Mouse (Mus musculus) lung, embryonic 14.5 days (tissue): ENCODE measurements around the gene Zkscan1. TPM values are rescaled to one million over a fixed set of nuclear protein-coding genes. Genes with fewer than 3 reads are reported as not detected.

Experiments used
- ATAC-seq: fragments of 200-750 bp; cut with Nextera tagmentation; 2 replicates; pipeline ENCODE4 v1.8.0; 2017; ENCODE audit warnings: mild to moderate bottlenecking, moderate TSS enrichment, moderate library complexity; ENCODE audit not compliant: insufficient read depth
- DNase-seq: peaks from one replicate; pipeline ENCODE4 v3.0.0-alpha.2; 2015
- H3K27ac ChIP-seq: fragments of 300-500 bp; sonication (generic); 2 replicates; pipeline ENCODE4 v1.5.1; 2014; ENCODE audit warnings: low read depth, mild to moderate bottlenecking, moderate library complexity
- H3K27me3 ChIP-seq: fragments of 300-500 bp; sonication (generic); 2 replicates; pipeline ENCODE4 v1.6.1; 2014; ENCODE audit warnings: low read length, control low read depth; ENCODE audit not compliant: insufficient read depth
- H3K36me3 ChIP-seq: fragments of 300-500 bp; sonication (generic); 2 replicates; pipeline ENCODE4 v1.6.1; 2014; ENCODE audit warnings: control low read depth; ENCODE audit not compliant: insufficient read depth
- H3K4me1 ChIP-seq: fragments of 300-500 bp; sonication (generic); 2 replicates; pipeline ENCODE4 v1.6.1; 2014; ENCODE audit warnings: antibody characterized with exemption, control low read depth; ENCODE audit not compliant: insufficient read depth
- H3K4me2 ChIP-seq: fragments of 300-500 bp; sonication (generic); 2 replicates; pipeline ENCODE4 v1.6.1; 2014; ENCODE audit warnings: mild to moderate bottlenecking
- H3K4me3 ChIP-seq: fragments of 300-500 bp; sonication (generic); 2 replicates; pipeline ENCODE4 v1.5.1; 2014; ENCODE audit warnings: low read depth, low read length
- H3K9ac ChIP-seq: fragments of 300-500 bp; sonication (generic); 2 replicates; pipeline ENCODE4 v1.6.1; 2014
- H3K9me3 ChIP-seq: fragments of 300-500 bp; sonication (generic); 2 replicates; pipeline ENCODE4 v1.6.1; 2016; ENCODE audit warnings: low read depth, low read length, control low read depth
- CTCF ChIP-seq: IDR thresholded peaks from 2 replicates; pipeline ENCODE4 v1.5.1; 2016; ENCODE audit warnings: antibody characterized with exemption, low read depth
- WGBS: fragments of 180-500 bp; shearing (Covaris S2); extraction: QIAGEN DNeasy Blood & Tissue Kit; methylation state at CpG from one replicate; pipeline ENCODE4 v1.1.7; 2014; 5-methylcytosine and 5-hydroxymethylcytosine counted together
- polyA plus RNA-seq: library from polyadenylated mRNA; unstranded; fragments of >200 nt; fragmentation: Nextera tagmentation; extraction: Ambion mirVana; gene quantifications from 2 replicates; pipeline ENCODE4 v1.2.1, GENCODE M21; 2014

Gene Zkscan1
- polyA plus RNA-seq, 1 experiment from 2014 or later = 24.5 TPM

DNA sequence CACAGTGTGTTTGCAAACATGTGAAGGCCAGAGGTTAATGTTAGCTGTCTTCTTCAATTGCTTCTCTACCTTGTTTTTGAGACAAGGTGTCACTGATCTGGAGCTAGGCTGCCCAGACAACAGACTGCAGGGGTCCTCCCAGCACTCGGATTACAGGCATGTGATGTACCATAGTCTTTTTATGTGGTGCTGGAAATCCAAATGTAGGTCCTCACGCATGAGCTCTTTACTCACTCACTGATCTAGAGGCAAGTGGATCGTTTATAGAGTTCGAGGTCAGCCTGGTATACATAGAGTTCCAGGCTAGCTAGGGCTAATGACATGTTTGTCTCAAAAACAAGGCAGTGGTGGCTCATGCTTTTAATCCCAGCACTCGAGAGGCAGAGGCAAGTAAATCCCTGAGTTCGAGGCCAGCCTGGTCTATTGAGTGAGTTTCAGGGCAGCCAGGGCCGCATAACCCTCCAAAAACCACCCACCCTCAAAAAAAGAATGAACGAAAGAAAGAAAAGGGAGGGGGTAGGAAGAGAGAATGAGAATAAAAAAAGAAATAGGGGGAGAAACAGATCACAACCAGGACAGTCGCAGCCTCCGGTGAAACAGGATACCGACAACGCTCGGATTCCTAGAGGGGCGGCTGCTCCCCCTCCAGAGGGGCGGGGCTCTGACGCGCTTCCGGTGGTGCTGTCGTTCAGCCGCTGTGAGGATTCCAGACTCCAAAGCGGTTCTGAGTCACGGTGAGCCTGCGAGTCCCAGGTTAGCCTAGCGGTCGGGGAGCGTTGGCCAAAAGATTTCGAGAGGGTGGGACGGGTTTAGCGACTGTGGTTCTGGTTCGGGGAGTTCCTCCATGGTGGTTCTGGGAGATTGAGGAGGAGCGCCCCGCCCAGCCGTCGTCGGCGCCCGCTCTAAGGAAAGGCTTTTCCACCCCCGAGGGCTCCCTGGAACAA lies 31.6 kb downstream of the Zkscan1 start, which contains the start of gene Zscan21:
Gene Zscan21 (plus strand): TSS at position 649 of the 944 bp plus-strand sequence.
- H3K9ac ChIP-seq = peak within 1 kb of the TSS; percentile 79
- no peak for TF ChIP-seq CTCF
- peak; percentile 98 for ATAC-seq
- 6% methylated on average over 38 of the region's 38 CpGs for WGBS
- no peaks in the 10 kb centered on the region for H3K9me3 ChIP-seq
- peaks cover 4% of the 10 kb centered on the region; the same call in 1 of the 2 replicates for H3K4me1 ChIP-seq
- peak within 1 kb of the TSS; percentile 96 for H3K27ac ChIP-seq
- no peaks in the 10 kb centered on the region for H3K27me3 ChIP-seq
- H3K4me3 ChIP-seq = peak within 1 kb of the TSS; percentile 75
- peak; percentile 97 for DNase-seq
- H3K4me2 ChIP-seq = peak within 1 kb of the TSS; percentile 67
- peaks cover 16% of the 10 kb centered on the region for H3K36me3 ChIP-seq

DNA sequence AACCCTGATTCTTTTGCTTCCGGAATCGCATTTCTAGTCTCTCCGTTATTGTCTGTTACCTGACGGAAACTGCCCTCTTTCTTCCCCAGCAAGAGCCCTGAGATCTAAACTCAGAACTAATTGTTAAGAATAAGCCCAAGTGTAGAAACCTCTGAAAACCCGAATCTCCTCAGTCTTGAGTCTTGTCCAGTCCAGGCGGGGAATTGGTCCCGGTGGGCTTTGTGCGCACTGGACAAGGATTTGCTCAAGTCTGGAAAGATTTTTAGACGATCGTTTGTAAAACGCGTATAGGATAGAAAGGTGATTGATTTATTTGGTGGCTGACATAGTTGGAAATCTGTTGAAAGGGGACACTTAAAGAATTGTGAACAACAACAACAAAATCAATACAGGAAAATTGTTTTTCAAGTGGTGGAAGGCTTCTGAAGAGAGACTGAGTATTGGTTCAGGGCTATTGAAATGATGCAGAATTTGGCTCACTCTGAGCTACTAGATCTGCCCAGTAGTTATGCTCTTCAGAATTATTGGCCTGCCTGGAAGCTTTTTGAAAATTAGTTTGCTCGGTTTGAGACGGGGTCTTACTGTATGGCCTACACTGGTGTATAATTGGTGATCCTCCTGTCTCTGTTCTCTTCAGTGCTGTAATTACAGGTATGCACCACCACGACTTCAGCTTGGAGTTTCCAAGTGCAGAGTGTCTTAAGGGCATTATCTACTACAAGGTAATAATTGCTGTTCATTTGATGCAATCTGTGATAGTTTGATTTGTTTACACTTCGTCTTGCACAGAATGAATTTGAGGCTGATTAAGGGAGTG lies 32.5 kb downstream of the Zkscan1 start:
- Histone ChIP-seq H3K36me3 (peaks cover 16% of the 10 kb centered on the region), H3K9ac (peak overlapping the region; percentile 79), H3K4me2 (peak overlapping the region; percentile 67), H3K4me3 (peak overlapping the region; percentile 75), H3K9me3 (no peaks in the 10 kb centered on the region), H3K4me1 (peaks cover 4% of the 10 kb centered on the region; the same call in 1 of the 2 replicates), H3K27me3 (no peaks in the 10 kb centered on the region), H3K27ac (peak overlapping the region; percentile 96)
- WGBS = 6% methylated on average over 16 of the region's 16 CpGs
- TF ChIP-seq CTCF = no peak
- DNase-seq (peak; percentile 19), ATAC-seq (peak; percentile 36)

DNA sequence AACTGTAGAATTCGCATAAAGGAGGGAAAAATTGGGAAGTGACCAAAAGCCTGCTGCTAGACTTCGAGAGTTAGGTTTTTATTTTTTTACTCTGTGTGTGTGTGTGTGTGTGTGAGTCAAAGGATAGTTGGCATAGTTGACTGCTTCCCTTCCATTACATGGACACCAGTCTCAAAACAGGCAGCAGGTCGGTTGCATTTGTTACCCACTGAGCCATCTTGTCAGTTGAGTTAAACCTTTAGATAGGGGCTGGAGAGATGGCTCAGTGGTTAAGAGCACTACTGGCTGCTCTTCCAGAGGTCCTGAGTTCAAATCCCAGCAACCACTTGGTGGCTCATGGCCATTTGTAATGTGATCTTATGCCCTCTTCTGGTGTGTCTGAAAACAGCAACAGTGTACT lies 33.2 kb downstream of the Zkscan1 start:
- Histone ChIP-seq H3K4me2 (peak overlapping the region; percentile 67), H3K27ac (peak overlapping the region; percentile 96; the same call in 1 of the 2 replicates), H3K4me1 (peaks cover 4% of the 10 kb centered on the region; the same call in 1 of the 2 replicates), H3K4me3 (peak overlapping the region; percentile 75), H3K9ac (peak overlapping the region; percentile 79), H3K9me3 (no peaks in the 10 kb centered on the region), H3K27me3 (no peaks in the 10 kb centered on the region), H3K36me3 (peaks cover 18% of the 10 kb centered on the region)
- ATAC-seq (no peak), DNase-seq (peak; percentile 8)
- TF ChIP-seq CTCF = peak; percentile 8; the same call in 1 of the 2 replicates
- 55% methylated on average over 3 of the region's 3 CpGs for WGBS

DNA sequence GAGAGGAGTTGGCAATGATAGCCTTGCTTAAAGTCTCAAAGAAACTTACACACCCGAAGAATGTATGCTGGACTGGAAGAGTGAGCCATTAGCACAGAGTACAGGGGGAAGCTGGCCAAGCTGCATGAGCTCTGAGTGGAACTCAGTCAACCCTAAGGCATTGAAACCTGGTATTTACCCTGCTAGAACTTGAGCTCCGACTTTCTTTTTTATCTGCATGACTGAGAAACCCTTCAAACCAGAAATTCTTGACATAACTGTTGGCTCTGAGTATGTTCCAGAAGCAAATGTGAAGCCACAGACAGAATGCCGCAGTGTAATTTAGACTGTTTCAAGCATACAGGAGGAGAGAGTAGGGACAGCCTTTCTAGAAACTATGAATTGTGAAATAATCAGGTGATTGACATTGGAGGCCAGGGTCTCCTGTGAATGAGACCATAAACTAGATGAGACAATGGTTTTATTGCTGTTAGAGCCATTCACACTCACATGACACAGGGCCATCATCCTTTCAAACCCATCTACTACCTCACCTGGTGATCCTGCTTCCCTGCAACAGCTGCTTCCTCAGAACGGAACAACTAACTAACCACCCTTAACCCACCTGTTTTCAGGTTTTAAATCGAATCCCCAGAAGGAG lies 47.7 kb downstream of the Zkscan1 start:
- Histone ChIP-seq H3K27me3 (no peaks in the 10 kb centered on the region), H3K9ac (no peak overlapping the region), H3K27ac (no peak overlapping the region), H3K4me3 (no peak overlapping the region), H3K4me2 (no peak overlapping the region), H3K4me1 (no peaks in the 10 kb centered on the region), H3K36me3 (peaks cover 73% of the 10 kb centered on the region), H3K9me3 (no peaks in the 10 kb centered on the region)
- no peak for TF ChIP-seq CTCF
- WGBS = 89% methylated on average over 5 of the region's 5 CpGs
- DNase-seq = no peak
- ATAC-seq = no peak

DNA sequence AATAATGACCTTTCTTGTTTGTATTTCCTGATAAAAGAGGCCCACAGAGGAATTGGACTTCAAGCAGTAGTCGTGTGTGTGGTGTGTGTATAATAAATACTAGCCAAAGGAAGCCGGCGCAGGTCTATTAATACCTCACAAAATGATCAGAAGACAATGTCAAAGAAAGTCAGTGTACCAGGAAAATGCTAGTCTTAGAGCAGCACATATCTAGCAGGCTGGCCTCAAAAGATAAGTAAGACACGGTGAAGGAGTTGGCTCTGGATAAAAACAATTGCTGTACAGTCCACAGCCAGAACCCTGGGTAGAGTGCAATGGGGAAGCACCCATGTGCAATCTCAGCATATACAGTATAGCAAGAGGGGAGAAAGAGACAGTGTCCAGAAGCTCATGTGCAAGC lies 52.4 kb downstream of the Zkscan1 start:
- DNase-seq (no peak), ATAC-seq (no peak)
- WGBS = 41% methylated on average over 4 of the region's 4 CpGs
- H3K27ac ChIP-seq = no peak overlapping the region
- H3K9me3 ChIP-seq = no peaks in the 10 kb centered on the region
- no peak overlapping the region for H3K4me3 ChIP-seq
- no peaks in the 10 kb centered on the region for H3K4me1 ChIP-seq
- H3K9ac ChIP-seq = no peak overlapping the region
- H3K36me3 ChIP-seq = peaks cover 32% of the 10 kb centered on the region
- no peaks in the 10 kb centered on the region for H3K27me3 ChIP-seq
- H3K4me2 ChIP-seq = no peak overlapping the region
- TF ChIP-seq CTCF = no peak

DNA sequence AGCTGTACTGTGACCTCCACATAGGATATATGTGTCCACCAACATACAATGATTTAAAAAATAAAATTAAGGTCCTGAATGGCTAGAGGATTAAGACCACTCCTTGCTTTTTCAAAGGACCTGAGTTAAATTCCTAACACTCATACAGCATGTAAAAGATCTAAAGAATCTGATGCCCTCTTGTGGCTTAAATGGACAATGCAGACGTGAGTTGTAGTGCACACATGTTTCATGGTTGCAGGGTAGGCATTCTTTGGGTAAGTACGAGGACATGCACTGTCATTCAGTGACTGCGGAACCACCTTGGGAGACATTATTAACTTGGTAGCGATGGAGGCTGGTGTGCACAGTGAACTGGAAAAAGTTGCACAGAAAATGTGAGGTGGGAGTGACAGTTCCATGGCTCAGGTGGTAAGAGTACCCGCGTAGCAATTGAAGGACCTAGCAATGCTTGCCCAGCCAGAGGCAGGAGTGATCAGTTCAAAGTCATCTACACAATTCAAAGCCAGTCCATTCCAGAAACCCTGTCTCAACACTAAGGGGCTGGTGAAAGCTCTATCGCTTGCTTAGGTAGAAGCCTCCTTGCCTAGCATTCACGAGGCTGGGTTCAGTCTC lies 53.2 kb downstream of the Zkscan1 start:
- Histone ChIP-seq H3K36me3 (peaks cover 26% of the 10 kb centered on the region), H3K27ac (no peak overlapping the region), H3K4me3 (no peak overlapping the region), H3K4me1 (no peaks in the 10 kb centered on the region), H3K9me3 (no peaks in the 10 kb centered on the region), H3K4me2 (no peak overlapping the region), H3K9ac (no peak overlapping the region), H3K27me3 (no peaks in the 10 kb centered on the region)
- 49% methylated on average over 8 of the region's 8 CpGs for WGBS
- ATAC-seq = peak; percentile 70; the same call in 1 of the 2 replicates
- peak; percentile 87 for DNase-seq
- peak; percentile 73 for TF ChIP-seq CTCF
